Mouse (Mus musculus): ENCODE results near the gene Rem1.
"Not testable (repeated sequence)": the region's sequence is repeated elsewhere in the genome, so short reads cannot be mapped to it uniquely, and the experiment has no call there.

The Rem1 gene

GRCm38 (mm10) chr2:152629904-152630303 is 3.2 kb downstream of the Rem1 start:
- no peak for DNase-seq

DNA sequence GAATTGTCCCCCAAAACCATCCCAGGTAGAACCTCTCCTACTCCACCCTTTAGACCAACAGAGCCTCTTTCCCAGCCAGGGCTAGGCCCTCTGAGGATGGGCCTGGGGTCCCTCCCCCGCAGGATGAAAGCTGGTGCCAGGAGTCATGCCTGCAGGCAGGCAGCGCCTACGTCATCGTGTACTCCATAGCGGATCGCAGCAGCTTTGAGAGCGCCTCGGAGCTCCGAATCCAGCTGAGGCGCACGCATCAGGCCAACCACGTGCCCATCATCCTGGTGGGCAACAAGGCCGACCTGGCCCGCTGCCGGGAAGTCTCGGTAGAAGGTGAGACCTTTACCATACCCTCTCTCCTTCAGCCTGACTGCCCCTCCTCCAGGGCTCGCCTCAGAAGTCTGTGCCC is 6.6 kb downstream of the Rem1 start:
- peak in 1 of 2 experiments; percentile 62 for DNase-seq

DNA sequence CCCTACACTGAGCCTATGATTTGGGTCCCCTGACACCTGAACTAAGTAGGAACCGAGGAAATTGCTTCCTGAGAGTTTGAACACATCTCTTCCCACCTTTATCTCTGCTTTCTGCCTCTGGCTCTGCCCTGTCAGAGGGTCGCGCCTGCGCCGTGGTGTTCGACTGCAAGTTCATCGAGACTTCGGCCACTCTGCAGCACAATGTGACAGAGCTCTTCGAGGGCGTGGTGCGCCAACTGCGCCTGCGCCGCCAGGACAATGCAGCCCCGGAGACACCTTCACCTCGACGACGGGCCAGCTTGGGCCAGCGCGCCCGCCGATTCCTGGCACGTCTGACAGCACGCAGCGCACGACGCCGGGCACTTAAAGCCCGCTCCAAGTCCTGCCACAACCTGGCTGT is 7.6 kb downstream of the Rem1 start:
- DNase-seq: no peak

DNA sequence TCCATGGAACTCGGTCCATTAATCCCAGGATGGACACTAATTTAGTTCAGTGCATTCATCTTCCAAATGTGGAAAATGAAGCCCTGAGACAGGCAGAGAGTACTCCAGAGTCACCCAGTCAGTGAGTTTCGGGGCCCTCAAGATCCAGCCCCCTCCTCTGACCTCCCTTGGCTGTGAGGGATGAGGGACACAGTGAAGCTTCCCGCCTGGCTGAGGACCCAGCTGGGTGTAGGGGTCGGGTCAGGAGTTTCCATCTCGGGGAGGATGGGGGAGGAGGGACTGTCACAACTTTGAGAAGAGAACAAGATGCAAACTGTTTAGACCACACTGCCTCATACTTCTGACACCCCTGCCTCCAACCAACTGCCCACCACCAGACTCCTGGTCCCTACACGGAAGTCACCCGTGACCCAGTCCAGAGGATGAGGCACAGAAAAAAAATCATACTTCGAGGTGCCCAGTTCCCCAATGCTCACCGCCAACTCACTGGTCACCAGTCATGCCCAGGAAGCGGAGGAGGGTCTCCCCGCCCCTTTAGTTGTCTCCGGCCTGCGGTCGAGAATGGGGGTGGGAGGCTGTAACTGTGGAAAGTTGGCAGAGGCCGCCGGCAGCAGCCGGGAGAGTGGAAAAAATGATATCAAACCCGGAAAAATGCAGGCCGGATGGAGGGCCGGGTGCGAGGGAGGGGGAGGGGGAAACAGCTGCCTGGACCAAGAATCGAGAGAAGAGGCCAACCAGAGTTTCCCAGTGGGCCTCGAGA is 9.7 kb downstream of the Rem1 start:
- peak; percentile 89 to 95 for DNase-seq

- DNase-seq: no peak
Observed at GRCm38 (mm10) chr2:152637006-152637322, 10.2 kb downstream of the Rem1 start.

DNA sequence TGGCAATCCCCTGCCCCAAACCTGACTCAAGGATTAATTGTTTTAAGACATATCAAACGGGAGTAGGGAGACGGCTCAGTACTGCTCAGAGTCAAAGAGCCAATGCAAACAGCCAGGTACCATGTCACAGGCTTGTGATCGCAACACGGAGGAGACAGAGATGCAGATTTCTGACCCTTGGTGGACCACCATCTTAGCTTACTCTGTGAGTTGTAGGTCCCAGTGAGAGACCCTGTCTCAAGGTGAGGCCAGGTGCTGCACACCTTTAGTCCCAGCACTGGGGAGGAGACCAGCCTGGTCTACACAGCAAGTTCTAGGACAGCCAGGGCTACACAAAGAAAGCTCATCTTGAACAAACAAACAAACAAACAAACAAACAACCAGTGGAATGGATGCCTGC is 10.6 kb downstream of the Rem1 start:
- no peak for DNase-seq

DNA sequence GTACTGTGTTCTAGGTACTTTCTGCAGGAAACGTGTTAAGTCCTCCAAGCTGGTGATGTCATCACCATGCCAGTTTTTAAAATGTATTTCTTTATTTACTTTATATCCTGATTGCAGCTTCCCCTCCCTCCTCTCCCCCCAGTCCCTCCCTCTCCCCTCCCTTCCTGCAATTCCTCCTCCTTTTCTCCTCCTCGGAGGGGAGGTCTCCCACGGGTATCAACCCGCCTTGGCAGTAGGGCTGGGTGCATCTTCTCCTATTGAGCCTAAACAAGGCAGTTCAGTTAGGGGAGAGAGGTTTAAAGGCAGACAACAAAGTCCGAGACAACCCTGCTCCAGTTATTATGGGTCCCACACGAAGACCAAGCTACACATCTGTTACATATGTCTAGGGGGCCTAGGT is 12.1 kb downstream of the Rem1 start:
- peak in 1 of 2 experiments; percentile 62 for DNase-seq

DNA sequence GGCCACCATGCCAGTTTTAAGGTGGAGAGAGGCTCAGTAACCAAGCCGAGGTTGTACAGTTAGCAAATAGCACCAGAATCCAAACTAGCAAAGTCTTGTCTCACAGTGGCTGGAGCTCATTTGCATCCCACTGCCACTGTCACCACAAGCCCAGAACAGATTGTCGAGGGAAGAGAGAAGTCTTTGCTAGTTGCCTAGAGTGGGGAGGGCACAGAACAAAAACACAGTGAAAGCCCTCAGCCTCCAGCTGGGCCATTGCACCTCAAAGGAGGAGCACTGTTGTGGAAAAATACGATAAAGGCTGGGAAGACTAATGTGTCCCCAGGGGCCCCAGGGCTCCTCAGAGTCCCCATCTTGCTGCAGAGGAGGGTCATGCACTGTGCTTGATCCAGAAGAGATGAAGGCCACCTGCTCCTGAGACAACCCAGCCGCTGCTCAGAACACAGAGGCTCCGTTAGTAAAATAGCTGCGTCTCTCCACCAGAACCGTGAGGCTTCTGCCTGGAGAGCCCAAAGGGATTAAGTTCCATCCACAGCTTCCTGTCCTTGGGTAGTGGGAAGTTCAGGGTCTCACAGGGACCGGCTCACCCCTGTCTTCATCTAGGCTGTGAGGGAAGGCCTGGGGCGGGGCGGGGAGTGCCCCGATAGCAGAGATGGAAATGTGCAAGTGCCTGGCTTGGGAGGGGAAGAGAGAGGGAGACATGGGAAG is 12.8 kb downstream of the Rem1 start:
- peak in 1 of 2 experiments; percentile 76 for DNase-seq

GRCm38 (mm10) chr2:152652901-152653620 is 26.3 kb downstream of the Rem1 start:
- DNase-seq: peak; percentile 90 to 95

- peak in 1 of 2 experiments; percentile 62 for DNase-seq
Observed at GRCm38 (mm10) chr2:152653874-152654715, 27.3 kb downstream of the Rem1 start.

DNA sequence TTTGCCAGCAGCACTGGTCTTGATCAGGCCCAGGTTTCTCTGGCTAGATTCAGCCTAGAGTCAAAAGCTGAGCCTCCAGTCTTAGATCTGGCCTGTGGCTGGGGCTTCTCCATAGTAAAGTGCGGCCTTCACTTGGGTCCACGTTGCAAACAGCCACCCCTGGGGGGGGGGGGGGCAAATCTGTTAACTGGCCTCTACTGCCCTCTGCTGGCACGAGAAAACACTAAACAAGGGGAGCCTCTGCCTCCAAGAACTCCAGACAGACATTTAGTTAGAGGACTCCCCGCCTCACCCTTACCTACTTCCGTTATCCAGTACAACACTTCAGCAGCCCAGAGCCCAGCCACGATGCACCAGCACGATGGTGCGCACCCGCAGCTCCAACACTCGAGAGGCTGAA is 30.6 kb downstream of the Rem1 start:
- peak in 1 of 2 experiments; percentile 55 for DNase-seq

- DNase-seq: no peak
Observed at GRCm38 (mm10) chr2:152661163-152661562, 34.4 kb downstream of the Rem1 start.

DNA sequence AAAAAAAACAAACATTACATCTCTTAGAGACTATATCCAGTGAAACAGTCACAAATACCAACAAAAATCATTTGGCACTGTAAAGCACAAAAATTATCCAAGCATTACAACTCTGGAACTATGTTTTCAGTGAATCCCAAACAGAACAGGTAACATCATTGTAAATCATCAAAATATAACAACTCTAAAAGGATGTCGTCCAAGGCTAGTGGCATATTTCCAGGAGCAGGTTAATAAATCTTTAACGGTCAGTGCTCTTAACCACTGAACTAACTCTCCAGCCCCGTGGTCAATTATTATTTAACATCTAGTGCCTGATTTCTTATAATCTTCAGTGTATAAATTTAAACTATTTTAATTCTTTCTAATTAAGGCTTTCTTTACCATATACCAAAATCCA is 39.4 kb downstream of the Rem1 start:
- not testable (repeated sequence) for DNase-seq

- peak; percentile 93 to 94 for DNase-seq
Observed at GRCm38 (mm10) chr2:152669256-152669638, 42.5 kb downstream of the Rem1 start, which contains the start of gene H13. Gene H13, plus strand, starts transcription at chr2:152669461.

GRCm38 (mm10) chr2:152669639-152670484 is 43.1 kb downstream of the Rem1 start:
- peak in 1 of 2 experiments; percentile 49 for DNase-seq

GRCm38 (mm10) chr2:152670983-152671641 is 44.4 kb downstream of the Rem1 start:
- peak; percentile 58 to 60 for DNase-seq

- DNase-seq: peak; percentile 54 to 69
Observed at GRCm38 (mm10) chr2:152671642-152671999, 44.9 kb downstream of the Rem1 start.

GRCm38 (mm10) chr2:152672166-152672565 is 45.4 kb downstream of the Rem1 start:
- no peak for DNase-seq

DNA sequence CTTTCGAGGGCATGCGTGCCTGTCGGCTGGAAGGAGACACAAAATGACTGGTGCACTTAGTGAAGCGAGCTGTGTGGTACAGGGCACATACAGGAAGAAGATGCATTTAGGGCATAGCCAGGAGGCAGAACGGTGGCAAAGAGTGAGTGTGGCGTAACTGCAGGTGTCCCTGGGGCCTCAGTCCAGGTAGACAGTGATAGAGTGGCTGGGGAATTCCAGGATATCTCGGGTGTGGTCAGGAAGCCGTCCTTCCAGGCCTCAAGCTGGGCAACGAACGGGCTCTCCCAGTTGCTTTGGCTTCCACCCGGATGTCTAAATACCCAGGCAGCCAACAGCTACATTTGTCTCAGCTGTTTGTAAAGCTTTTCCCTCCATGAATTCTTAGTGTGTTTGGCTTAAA is 47.4 kb downstream of the Rem1 start:
- no peak for DNase-seq

DNA sequence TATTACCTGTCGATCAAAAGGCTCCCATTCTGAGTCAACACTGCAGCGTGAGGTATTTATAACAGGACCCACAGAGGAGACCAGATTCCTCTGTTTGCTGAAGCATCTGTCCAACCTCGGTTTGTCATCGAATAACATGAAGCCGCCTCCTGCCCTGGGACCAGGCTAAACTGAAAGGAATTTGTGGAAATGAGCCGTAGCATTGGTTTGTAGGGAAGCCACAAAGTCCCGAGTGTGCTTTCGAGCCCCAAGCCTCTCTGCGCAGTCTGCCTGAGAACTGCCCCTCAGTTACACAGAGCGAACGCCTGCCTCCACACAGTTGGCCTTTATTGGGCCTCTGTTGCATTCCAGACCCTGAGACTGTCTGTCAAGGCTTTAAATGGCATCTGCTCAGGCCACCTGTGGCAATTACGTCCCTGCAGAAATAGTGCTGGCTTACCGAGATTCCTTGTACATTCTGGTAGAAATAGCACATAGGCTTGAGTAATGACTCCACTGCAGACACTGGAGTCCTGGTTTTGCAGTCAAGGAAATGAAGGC is 48.6 kb downstream of the Rem1 start:
- DNase-seq: no peak

- peak in 1 of 2 experiments; percentile 53 for DNase-seq
Observed at GRCm38 (mm10) chr2:152678302-152678701, 51.6 kb downstream of the Rem1 start.

All from lung, postnatal 4 days (tissue).